Mouse (Mus musculus): ENCODE results near the gene Gcdh. TPM values are rescaled to one million over a fixed set of nuclear protein-coding genes. Genes with fewer than 3 reads are reported as not detected.

The Gcdh gene
- 119 and 170 TPM in 2 replicates for polyA plus RNA-seq (2012; rRNA removed)

GRCm38 (mm10) chr8:84893709-84894134, at the start of gene Gcdh:
Gene Gcdh (minus strand): TSS chr8:84893921.

DNA sequence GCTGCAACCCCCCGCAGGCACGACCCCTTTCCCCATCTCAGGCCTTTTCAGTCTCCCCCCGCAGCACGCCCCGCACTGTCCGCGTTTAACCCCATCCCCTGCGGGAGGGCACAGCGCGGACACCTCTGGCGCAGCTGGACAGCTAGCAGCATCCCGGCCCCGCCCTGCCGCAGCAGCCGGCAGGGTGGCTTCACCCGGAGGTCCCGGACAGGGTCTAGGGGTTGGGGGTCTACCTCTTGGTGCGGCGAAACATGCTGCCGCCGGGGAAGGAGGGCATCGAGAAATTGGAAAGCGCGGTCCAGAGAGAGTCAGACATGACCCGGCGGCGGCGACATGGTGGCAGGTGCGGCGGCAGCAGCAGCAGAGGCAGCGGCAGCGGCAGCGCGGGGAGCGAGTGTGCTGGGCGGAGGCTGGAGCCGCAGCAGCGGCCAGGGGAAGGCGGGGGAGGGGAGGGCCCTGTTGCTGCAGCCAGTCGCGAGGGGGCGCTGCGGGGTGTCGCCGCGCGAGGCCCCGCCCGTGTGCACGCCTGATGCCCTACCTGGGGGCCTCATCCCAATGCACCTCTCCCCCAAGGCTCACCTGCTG, 43.3 kb upstream of the Gcdh start, which contains the start of gene Mast1:
Mast1 (minus strand) TSS at position 398 of the 585 bp plus-strand sequence.

DNA sequence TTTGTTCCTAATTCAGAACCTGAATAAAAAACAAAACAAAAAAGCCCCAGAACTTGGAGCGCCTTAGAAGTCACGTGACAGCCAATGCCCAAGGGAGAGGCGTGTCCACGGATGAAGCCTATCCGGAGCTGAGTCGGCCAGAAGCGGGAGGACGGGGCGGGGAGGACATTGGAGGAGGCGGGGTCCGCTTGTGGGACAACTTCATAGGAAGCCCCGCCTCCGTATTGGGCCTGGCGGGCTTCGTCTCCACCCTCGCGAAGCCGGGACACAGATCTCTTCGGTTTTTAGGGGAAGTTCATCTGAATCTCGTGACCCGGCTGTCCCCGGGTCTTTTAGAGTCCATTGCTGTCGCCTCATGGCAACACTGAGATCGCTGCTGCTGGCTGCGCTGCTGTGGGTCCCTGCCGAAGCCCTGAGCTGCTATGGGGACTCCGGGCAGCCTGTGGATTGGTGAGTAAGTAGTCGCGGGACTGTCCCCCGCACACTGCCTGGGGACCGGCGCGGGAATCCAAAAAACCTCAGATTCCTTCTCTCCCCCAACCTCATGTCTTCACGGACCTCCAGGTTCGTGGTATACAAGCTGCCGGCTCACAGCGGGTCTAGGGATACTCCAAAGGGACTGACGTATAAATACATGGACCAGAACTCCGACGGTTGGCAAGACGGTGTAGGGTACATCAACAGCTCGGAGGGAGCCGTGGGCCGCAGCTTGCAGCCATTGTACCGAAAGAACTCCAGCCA, 14.9 kb upstream of the Gcdh start, which contains the start of gene Dnase2a:
Dnase2a (plus strand) TSS at position 140 of the 741 bp plus-strand sequence.

DNA sequence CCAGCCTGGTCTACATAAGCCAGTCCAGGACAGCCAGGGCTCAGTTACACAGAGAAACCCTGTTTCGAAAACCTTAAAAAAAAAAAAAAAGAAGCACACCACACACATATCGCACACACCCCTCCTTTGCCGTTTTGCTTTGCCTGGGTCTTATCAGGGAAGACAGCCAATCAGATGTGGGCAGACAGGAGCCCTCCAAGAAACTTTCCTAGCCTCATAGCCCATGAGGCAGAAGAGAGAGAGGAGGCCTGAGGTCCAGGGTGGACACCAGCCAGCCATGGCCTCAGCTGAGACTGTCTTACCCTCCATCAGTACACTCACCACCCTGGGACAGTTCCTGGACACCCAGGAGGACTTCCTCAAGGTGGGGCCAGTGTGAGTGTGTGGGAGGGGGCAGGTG, 8.0 kb upstream of the Gcdh start, which contains the start of gene Klf1:
Klf1 (plus strand) TSS at position 177 of the 400 bp plus-strand sequence.

DNA sequence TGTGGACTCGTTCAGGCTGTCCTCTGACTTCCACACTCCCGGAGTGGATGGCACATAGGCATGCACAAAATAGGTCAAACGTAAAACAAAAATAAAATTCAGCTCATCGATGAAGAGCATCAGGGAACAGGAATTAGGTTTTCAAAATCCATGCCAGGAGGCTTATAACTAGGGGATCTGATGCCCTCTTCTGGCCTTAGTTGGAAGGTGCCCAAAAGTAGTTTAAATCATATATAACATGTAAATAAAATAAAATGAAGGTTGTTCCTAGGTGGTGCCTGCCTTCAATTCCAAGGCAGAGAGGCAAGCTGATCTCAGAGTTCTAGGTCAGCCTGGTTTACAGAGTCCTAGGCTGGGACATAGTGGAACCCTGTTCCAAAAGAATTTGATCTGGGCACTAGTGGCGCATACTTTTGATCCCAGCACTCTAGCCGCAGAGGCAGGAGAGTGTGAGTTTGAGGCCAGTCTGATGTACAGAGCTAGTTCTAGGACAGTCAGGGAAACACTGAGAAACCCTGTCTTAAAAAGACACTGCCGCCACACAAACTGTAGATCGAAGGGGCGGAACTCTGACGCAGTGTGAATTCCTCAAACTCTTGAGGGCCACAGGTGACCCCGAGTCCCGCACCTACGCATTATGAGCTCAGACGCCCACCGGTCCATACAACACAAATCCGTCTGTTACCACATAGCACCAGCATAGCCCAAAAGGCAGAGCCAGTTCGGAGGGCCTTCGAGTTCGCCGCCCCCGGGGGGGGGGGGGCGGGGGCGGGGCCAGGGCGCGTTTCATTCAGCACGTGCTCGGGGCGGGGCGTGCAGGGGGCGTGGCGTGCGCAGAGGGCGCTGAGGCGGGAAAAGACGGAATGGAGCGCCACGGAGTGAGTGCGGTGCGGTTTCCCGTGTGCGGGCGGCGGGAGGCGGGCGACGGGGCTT, 22.1 kb downstream of the Gcdh start, which contains the start of gene Syce2:
Syce2 (plus strand) TSS at position 736 of the 933 bp plus-strand sequence.

DNA sequence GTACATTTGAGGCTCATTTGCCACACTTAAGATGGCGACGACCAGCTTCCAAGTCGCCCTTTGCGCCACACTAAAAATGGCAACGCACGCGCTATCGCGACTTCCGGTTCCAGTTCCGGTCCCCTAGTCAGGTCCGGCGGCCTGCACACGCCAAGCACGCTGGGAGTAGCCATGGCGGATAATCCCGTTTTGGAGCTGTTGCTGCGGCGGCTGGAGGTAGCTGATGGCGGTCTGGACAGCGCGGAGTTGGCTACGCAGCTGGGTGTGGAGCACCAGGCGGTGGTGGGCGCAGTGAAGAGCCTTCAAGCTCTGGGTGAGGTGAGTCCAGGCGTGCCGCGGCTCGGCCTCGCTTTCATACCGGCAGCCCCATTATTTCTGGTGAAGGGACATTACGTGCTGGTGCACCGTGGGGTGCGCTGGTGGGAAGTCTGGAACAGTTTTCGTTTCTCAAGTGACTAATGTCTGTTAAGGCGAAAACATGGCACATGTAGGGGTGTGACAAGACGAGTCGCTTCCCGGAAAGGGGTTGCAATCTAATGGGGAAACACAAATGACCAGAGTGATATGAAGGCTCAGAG, 36.8 kb downstream of the Gcdh start, which contains the start of gene Farsa:
Farsa (plus strand) TSS at position 126 of the 578 bp plus-strand sequence.

DNA sequence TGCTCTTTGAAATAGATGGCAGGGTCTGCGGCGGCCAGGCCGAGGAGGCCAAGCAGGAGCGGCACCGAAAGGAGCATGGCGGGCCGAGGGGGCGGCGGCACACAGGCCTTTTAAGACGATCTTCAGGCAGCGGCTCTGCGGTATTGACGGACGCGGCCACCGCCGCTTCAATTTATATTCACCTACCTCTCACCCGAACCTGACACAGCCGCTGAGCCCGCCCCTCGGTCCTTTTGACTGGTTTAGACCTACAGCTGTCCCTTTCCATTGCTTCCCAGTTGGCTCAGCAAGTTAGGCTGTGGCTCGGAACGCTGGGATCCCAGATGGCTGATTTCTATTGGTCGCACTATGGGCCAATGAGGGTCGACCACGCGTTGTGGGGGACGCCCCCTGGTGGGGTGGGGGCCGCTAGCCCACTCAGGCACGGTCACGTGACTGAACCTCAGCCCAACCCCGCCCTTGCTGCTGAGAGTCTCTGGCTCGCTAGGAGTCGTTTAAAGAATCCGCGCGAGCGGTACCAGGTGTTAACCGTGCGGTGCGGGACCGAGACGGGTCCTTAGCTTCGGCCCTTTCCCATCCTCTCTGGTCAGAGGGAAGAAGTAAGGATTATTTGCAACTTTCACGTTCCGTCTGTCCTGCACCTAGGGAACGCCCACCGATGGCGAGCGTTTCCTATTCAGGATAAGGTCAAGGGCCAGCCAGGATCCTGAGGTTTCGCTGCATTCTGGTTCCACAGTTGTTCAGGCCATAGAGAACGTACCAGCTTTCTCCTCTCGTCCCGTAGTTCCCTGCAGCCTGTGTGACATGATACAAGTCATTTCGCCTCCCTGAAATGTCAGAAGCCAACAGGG, 46.8 kb downstream of the Gcdh start, which contains the start of gene Calr:
Calr (minus strand) TSS at position 213 of the 851 bp plus-strand sequence.

GRCm38 (mm10) chr8:84840248-84840999, 53.3 kb downstream of the Gcdh start, which contains the start of gene Rad23a:
Gene Rad23a (minus strand): TSS chr8:84840665.

Other genes starting within 250 kb of the Gcdh start
- 17.5 and 18.9 TPM in 2 replicates for gene Ier2, start 231.1 kb downstream of the Gcdh start, polyA plus RNA-seq (2012; rRNA removed)
- gene Trmt1, start 207.6 kb downstream of the Gcdh start, polyA plus RNA-seq (2012; rRNA removed), result 155 and 174 TPM in 2 replicates
- gene Nacc1, start 206.1 kb downstream of the Gcdh start, polyA plus RNA-seq (2012; rRNA removed), result 196 and 200 TPM in 2 replicates
- gene Lyl1, start 192.5 kb downstream of the Gcdh start, polyA plus RNA-seq (2012; rRNA removed), result 7.4 and 9.1 TPM in 2 replicates
- 0.33 and 0.97 TPM in 2 replicates for gene G430095P16Rik, start 170.9 kb downstream of the Gcdh start, polyA plus RNA-seq (2012; rRNA removed)
- 78.5 and 79.3 TPM in 2 replicates for gene Nfix, start 93.6 kb downstream of the Gcdh start, polyA plus RNA-seq (2012; rRNA removed)
- 2.2 and 3.9 TPM in 2 replicates for gene Dand5, start 71.1 kb downstream of the Gcdh start, polyA plus RNA-seq (2012; rRNA removed)
- gene Gadd45gip1, start 62.4 kb downstream of the Gcdh start, polyA plus RNA-seq (2012; rRNA removed), result 111 and 172 TPM in 2 replicates
- 67.1 and 86.6 TPM in 2 replicates for gene Rad23a, start 53.3 kb downstream of the Gcdh start, polyA plus RNA-seq (2012; rRNA removed)
- 235 and 272 TPM in 2 replicates for gene Calr, start 47.0 kb downstream of the Gcdh start, polyA plus RNA-seq (2012; rRNA removed)
- gene Farsa, start 36.9 kb downstream of the Gcdh start, polyA plus RNA-seq (2012; rRNA removed), result 62.9 and 83.9 TPM in 2 replicates
- gene Syce2, start 21.8 kb downstream of the Gcdh start, polyA plus RNA-seq (2012; rRNA removed), result 9.6 and 13.0 TPM in 2 replicates
- 0.68 and 1.3 TPM in 2 replicates for gene Klf1, start 8.0 kb upstream of the Gcdh start, polyA plus RNA-seq (2012; rRNA removed)
- gene Dnase2a, start 14.6 kb upstream of the Gcdh start, polyA plus RNA-seq (2012; rRNA removed), result 14.7 and 22.8 TPM in 2 replicates
- 0.17 and 0.18 TPM in 2 replicates for gene Mast1, start 43.4 kb upstream of the Gcdh start, polyA plus RNA-seq (2012; rRNA removed)
- gene Rtbdn, start 53.1 kb upstream of the Gcdh start, polyA plus RNA-seq (2012; rRNA removed), result 0.12 and 0.22 TPM in 2 replicates
- gene Gm49661, start 75.5 kb upstream of the Gcdh start, polyA plus RNA-seq (2012; rRNA removed), result 3.0 and 4.6 TPM in 2 replicates
- gene Prdx2, start 75.7 kb upstream of the Gcdh start, polyA plus RNA-seq (2012; rRNA removed), result 272 and 313 TPM in 2 replicates
- gene Rnaseh2a, start 75.8 kb upstream of the Gcdh start, polyA plus RNA-seq (2012; rRNA removed), result 71.9 and 104 TPM in 2 replicates
- 88.0 and 111 TPM in 2 replicates for gene Junb, start 84.8 kb upstream of the Gcdh start, polyA plus RNA-seq (2012; rRNA removed)
- gene Hook2, start 96.7 kb upstream of the Gcdh start, polyA plus RNA-seq (2012; rRNA removed), result 12.0 and 13.4 TPM in 2 replicates
- gene Best2, start 120.6 kb upstream of the Gcdh start, polyA plus RNA-seq (2012; rRNA removed), result 0.08 and 0.13 TPM in 2 replicates
- gene Asna1, start 131.4 kb upstream of the Gcdh start, polyA plus RNA-seq (2012; rRNA removed), result 160 and 216 TPM in 2 replicates
- 134 and 160 TPM in 2 replicates for gene Trir, start 132.9 kb upstream of the Gcdh start, polyA plus RNA-seq (2012; rRNA removed)
- 109 and 112 TPM in 2 replicates for gene Tnpo2, start 143.0 kb upstream of the Gcdh start, polyA plus RNA-seq (2012; rRNA removed)
- gene Fbxw9, start 166.1 kb upstream of the Gcdh start, polyA plus RNA-seq (2012; rRNA removed), result 90.1 and 104 TPM in 2 replicates
- gene Gm5741, start 174.1 kb upstream of the Gcdh start, polyA plus RNA-seq (2012; rRNA removed), result 1.8 and 2.4 TPM in 2 replicates
- gene Dhps, start 177.8 kb upstream of the Gcdh start, polyA plus RNA-seq (2012; rRNA removed), result 76.3 and 84.0 TPM in 2 replicates
- gene Wdr83os, start 186.8 kb upstream of the Gcdh start, polyA plus RNA-seq (2012; rRNA removed), result 138 and 173 TPM in 2 replicates
- gene Wdr83, start 187.4 kb upstream of the Gcdh start, polyA plus RNA-seq (2012; rRNA removed), result 36.8 and 41.0 TPM in 2 replicates
- gene Man2b1, start 189.3 kb upstream of the Gcdh start, polyA plus RNA-seq (2012; rRNA removed), result 58.0 and 71.1 TPM in 2 replicates
- 0.41 and 0.56 TPM in 2 replicates for gene Zfp791, start 229.2 kb upstream of the Gcdh start, polyA plus RNA-seq (2012; rRNA removed)